Mouse (Mus musculus): ENCODE measurements around the gene Dgki. TPM values are rescaled to one million over a fixed set of nuclear protein-coding genes. Genes with fewer than 3 reads are reported as not detected.
A peak's percentile ranks its signal among the peaks of the same experiment; 100 is the strongest.

The Dgki gene
- polyA plus RNA-seq (2014; fragmentation: Nextera tagmentation; extraction: Ambion mirVana): 9.6 and 10.0 TPM in 2 replicates

DNA sequence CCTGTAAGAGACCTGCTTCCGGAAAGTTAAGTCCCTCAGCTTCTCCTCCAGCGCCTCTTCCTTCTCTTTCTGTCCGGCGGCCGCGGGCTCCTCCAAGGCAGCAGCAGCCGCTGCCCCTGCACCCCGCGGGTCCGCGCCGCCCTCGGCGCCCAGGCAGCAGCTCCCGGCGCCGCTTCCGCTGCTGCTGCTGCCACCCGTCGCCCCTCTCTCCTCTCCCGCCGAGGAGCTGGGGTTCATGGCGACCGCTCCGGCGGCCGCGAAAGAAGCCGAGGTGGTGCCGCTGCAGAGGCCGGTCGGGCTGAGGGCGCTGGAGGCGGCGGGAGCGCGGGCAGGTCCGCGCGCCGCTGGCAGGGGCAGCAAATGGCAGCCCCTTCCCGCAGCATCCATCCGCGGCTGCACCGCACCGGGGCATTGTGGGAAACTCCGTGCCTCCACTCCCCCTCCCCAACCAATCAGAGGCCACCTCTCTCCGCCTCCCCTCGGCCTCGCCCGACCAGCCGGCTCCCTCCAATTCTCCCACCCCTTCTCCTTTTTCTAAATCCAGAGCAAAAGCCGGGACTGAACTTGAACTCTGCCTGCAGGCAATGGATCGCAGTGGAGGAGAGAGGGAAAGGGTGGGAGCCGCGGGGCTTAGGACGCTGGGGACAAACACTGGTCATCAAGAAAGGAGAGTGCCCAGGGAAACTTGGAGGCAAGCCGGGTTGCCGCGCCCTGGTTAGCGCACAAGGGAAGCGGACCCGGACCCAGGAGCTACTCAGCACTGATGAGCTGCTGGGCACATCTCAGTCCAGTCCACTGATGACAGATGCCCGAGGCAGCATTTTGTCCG lies at the start of gene Dgki:
Dgki (minus strand) TSS at position 623 of the 829 bp plus-strand sequence.
- peak; percentile 87 for DNase-seq (ENCODE audit: low spot score)
- Histone ChIP-seq H3K27me3 (ENCODE audit: control insufficient read depth, insufficient read depth, low read length) (no peaks in the 10 kb centered on the region; the same call in 1 of the 2 replicates), H3K9ac (peak within 1 kb of the TSS; percentile 87), H3K9me3 (ENCODE audit: control insufficient read depth, low read length) (no peaks in the 10 kb centered on the region), H3K4me1 (replicated peaks; ENCODE audit: control insufficient read depth, insufficient read depth, low read length) (peaks cover 39% of the 10 kb centered on the region), H3K4me3 (replicated peaks; ENCODE audit: low read length) (peak within 1 kb of the TSS; percentile 90), H3K4me2 (replicated peaks) (peak within 1 kb of the TSS; percentile 92), H3K36me3 (replicated peaks; ENCODE audit: control insufficient read depth, insufficient read depth) (no peaks in the 10 kb centered on the region), H3K27ac (peak within 1 kb of the TSS; percentile 83)
- under 1% methylated on average over 52 of the region's 65 CpGs for WGBS
- peak; percentile 95 for ATAC-seq (ENCODE audit: low FRiP score)

DNA sequence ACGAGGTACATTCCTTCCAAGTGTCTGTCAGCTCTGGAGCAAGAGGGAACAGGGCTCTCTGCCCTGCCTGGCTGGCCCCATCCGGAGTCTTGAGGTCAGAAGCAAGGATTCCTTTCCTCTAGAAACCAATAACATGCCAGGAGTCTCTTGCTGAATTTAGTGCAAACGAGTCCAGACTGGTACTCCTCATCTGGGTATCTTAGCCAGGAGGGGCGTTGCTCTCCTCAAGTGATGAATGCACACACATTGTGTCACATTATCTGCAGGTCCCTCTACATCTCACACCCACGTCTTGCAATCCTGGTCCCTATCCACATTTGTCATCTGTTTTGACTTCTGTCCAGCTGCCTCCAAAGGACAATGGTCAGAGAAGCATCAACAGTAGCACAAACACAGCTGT lies 47.6 kb upstream of the Dgki start:
- H3K9ac ChIP-seq: no peak overlapping the region
- ATAC-seq (ENCODE audit: low FRiP score): no peak

DNA sequence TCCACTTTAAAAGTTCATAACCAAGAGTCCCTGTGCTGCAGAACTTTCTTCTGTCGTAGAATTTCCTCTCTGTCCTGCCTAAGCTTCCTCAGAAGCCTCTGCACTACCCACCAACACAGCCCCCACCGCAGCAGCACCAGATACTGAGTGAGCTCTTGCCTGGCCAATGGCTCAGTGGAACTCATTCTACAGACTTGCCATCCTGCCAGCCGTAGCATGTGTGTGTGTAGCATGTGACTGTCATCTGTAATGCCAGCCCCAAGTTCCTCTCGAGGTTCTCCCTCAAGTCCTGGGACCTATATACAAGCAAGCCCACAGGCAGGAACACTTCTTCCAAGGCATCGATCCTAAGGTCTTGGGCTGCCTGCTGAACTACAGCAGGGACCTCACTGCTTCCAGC lies 38.1 kb upstream of the Dgki start:
- Histone ChIP-seq H3K4me1 (replicated peaks; ENCODE audit: control insufficient read depth, insufficient read depth, low read length) (peaks cover 15% of the 10 kb centered on the region), H3K4me3 (replicated peaks; ENCODE audit: low read length) (no peak overlapping the region), H3K36me3 (replicated peaks; ENCODE audit: control insufficient read depth, insufficient read depth) (no peaks in the 10 kb centered on the region), H3K27ac (no peak overlapping the region), H3K9ac (no peak overlapping the region), H3K27me3 (ENCODE audit: control insufficient read depth, insufficient read depth, low read length) (no peaks in the 10 kb centered on the region), H3K9me3 (ENCODE audit: control insufficient read depth, low read length) (no peaks in the 10 kb centered on the region), H3K4me2 (replicated peaks) (no peak overlapping the region)
- no peak for DNase-seq (ENCODE audit: low spot score)
- no peak for ATAC-seq (ENCODE audit: low FRiP score)
- WGBS: 90% methylated on average over 5 of the region's 5 CpGs

More for the DNA sequence above, 47.6 kb upstream of the Dgki start:
- H3K4me1 ChIP-seq (replicated peaks; ENCODE audit: control insufficient read depth, insufficient read depth, low read length): no peaks in the 10 kb centered on the region
- no peaks in the 10 kb centered on the region for H3K9me3 ChIP-seq (ENCODE audit: control insufficient read depth, low read length)
- H3K27me3 ChIP-seq (ENCODE audit: control insufficient read depth, insufficient read depth, low read length): no peaks in the 10 kb centered on the region
- H3K4me3 ChIP-seq (replicated peaks; ENCODE audit: low read length): no peak overlapping the region
- no peak overlapping the region for H3K27ac ChIP-seq
- no peaks in the 10 kb centered on the region for H3K36me3 ChIP-seq (replicated peaks; ENCODE audit: control insufficient read depth, insufficient read depth)
- DNase-seq (ENCODE audit: low spot score): no peak
- WGBS: 85% methylated on average over 5 of the region's 5 CpGs
- no peak overlapping the region for H3K4me2 ChIP-seq (replicated peaks)

DNA sequence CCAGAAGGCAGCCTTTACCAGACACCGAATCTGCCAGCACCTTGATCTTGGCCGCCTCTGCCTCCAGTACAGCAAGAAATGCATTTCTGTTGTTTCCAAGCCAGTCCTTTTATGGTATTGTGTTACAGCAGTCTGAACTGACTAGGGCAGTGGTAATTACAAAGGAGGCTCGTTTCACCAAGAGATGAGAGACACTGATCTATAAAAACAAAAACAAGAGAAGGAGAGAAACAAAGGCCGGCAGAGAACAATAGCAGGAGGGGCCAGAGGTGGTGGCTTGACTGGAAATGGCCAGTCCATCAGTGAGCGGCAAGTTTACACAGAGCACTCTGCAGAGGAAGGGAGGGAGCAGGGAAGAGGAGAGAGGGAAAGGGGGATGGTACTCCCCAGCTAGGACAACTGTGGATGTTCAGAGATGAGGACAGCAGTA lies 36.9 kb upstream of the Dgki start:
- H3K4me3 ChIP-seq (replicated peaks; ENCODE audit: low read length): no peak overlapping the region
- H3K9me3 ChIP-seq (ENCODE audit: control insufficient read depth, low read length): no peaks in the 10 kb centered on the region
- ATAC-seq (ENCODE audit: low FRiP score): no peak; the same call in 1 of the 2 replicates
- no peak overlapping the region; the same call in 1 of the 2 replicates for H3K9ac ChIP-seq
- WGBS: 9% methylated on average over 5 of the region's 5 CpGs
- peak overlapping the region; percentile 54 for H3K27ac ChIP-seq
- H3K27me3 ChIP-seq (ENCODE audit: control insufficient read depth, insufficient read depth, low read length): no peaks in the 10 kb centered on the region
- no peaks in the 10 kb centered on the region for H3K36me3 ChIP-seq (replicated peaks; ENCODE audit: control insufficient read depth, insufficient read depth)
- peaks cover 15% of the 10 kb centered on the region for H3K4me1 ChIP-seq (replicated peaks; ENCODE audit: control insufficient read depth, insufficient read depth, low read length)
- no peak overlapping the region for H3K4me2 ChIP-seq (replicated peaks)
- DNase-seq (ENCODE audit: low spot score): no peak

DNA sequence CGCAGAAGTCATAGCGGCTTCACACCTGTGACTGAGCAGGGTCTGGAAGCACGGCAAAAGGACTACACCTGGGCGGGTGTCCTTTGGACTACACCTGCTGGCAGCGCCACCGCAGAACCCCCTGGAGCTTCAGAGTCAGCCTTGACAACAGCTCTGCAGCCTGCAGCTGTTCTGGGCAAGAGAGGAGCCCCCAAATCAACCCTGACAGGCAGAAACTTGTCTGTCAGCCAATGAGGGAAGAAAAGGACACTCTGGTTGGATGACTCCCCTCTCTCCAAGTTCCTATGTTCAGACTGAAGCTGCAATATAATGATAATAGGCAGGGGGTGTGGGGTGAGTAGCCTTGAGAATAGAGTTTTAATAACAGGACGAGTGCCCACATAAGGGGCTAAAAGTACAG lies 36.4 kb upstream of the Dgki start:
- 55% methylated on average over 7 of the region's 7 CpGs for WGBS
- DNase-seq (ENCODE audit: low spot score) (no peak), ATAC-seq (ENCODE audit: low FRiP score) (no peak; the same call in 1 of the 2 replicates)
- no peaks in the 10 kb centered on the region for H3K27me3 ChIP-seq (ENCODE audit: control insufficient read depth, insufficient read depth, low read length)
- H3K9ac ChIP-seq: no peak overlapping the region
- no peak overlapping the region for H3K4me2 ChIP-seq (replicated peaks)
- H3K4me3 ChIP-seq (replicated peaks; ENCODE audit: low read length): no peak overlapping the region
- no peaks in the 10 kb centered on the region for H3K9me3 ChIP-seq (ENCODE audit: control insufficient read depth, low read length)
- H3K36me3 ChIP-seq (replicated peaks; ENCODE audit: control insufficient read depth, insufficient read depth): no peaks in the 10 kb centered on the region
- peaks cover 15% of the 10 kb centered on the region for H3K4me1 ChIP-seq (replicated peaks; ENCODE audit: control insufficient read depth, insufficient read depth, low read length)
- peak overlapping the region; percentile 54 for H3K27ac ChIP-seq

DNA sequence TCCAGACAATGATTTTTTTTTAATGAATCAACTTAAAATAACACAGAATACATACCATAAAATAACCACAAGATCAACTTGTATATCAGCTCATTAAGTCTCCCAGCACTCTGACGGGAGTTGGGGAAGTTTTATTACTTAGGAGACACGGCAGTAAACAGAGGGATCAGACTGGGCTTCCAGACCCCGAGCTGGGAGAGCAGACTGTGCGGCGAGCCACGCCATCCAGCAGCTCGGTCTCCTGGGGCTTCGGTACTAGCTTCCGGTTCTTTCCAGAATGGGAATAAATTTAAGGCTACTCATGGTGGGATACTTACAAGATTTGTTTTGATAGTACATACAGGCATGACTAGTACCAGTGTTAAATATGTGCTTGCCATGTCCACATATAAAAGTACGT lies 32.9 kb upstream of the Dgki start:
- no peaks in the 10 kb centered on the region for H3K9me3 ChIP-seq (ENCODE audit: control insufficient read depth, low read length)
- H3K4me2 ChIP-seq (replicated peaks): no peak overlapping the region
- H3K4me1 ChIP-seq (replicated peaks; ENCODE audit: control insufficient read depth, insufficient read depth, low read length): peaks cover 39% of the 10 kb centered on the region
- H3K27me3 ChIP-seq (ENCODE audit: control insufficient read depth, insufficient read depth, low read length): no peaks in the 10 kb centered on the region
- WGBS: 79% methylated on average over 10 of the region's 10 CpGs
- no peak overlapping the region for H3K27ac ChIP-seq
- no peak for DNase-seq (ENCODE audit: low spot score)
- H3K4me3 ChIP-seq (replicated peaks; ENCODE audit: low read length): no peak overlapping the region
- no peak for ATAC-seq (ENCODE audit: low FRiP score)
- H3K36me3 ChIP-seq (replicated peaks; ENCODE audit: control insufficient read depth, insufficient read depth): no peaks in the 10 kb centered on the region
- no peak overlapping the region for H3K9ac ChIP-seq

DNA sequence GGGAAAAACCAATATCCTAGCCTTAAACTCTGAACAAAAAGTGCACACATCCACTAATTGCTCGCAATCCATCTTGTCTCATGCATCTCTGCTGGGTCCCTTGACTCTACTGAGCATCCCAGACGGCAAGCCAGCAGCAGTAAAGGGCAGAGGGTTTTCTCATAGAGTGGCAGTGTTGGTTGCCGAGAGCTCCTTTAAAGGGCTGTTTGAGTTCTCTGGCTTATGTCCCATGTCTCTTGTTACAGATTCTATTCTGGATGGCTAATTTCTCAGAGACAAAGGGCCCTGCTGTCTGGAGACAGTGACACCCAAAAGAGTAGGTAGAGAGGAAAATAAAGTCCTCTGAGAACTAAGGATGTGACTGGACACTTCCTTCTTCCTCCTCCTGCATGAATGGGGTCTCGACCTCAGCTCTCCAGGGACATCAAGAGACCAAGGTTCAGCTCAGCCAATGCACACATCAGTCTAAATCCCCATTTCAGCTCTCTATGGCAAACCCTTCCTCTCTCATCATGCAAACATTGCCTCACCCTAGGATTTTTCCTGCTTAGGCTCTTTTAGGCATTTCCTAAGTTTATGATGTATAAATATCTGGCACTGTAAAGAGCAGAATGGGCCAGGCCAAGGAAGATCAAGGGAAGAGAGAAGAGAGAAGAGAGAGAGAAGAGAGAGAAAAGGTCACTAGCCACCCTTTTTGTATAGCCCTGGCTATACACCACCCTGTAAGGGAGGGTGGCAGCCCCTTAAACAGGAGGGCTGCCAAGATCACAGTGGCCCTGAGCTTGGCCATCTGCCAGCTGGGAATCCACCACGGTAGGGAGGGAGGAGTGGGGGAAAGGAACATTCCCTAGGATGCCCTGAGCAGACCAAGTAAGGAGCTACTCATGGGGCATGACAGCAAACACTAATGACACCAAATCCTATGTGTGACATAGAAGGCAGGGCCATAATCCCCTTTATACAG lies 30.2 kb upstream of the Dgki start:
- ATAC-seq (ENCODE audit: low FRiP score): peak; percentile 79
- no peaks in the 10 kb centered on the region for H3K36me3 ChIP-seq (replicated peaks; ENCODE audit: control insufficient read depth, insufficient read depth)
- H3K9me3 ChIP-seq (ENCODE audit: control insufficient read depth, low read length): no peaks in the 10 kb centered on the region
- 32% methylated on average over 5 of the region's 5 CpGs for WGBS
- peak overlapping the region; percentile 63; the same call in 1 of the 2 replicates for H3K27ac ChIP-seq
- no peak overlapping the region for H3K4me2 ChIP-seq (replicated peaks)
- no peaks in the 10 kb centered on the region for H3K27me3 ChIP-seq (ENCODE audit: control insufficient read depth, insufficient read depth, low read length)
- H3K4me1 ChIP-seq (replicated peaks; ENCODE audit: control insufficient read depth, insufficient read depth, low read length): peaks cover 36% of the 10 kb centered on the region
- no peak overlapping the region for H3K4me3 ChIP-seq (replicated peaks; ENCODE audit: low read length)
- H3K9ac ChIP-seq: no peak overlapping the region
- peak; percentile 74 for DNase-seq (ENCODE audit: low spot score)

DNA sequence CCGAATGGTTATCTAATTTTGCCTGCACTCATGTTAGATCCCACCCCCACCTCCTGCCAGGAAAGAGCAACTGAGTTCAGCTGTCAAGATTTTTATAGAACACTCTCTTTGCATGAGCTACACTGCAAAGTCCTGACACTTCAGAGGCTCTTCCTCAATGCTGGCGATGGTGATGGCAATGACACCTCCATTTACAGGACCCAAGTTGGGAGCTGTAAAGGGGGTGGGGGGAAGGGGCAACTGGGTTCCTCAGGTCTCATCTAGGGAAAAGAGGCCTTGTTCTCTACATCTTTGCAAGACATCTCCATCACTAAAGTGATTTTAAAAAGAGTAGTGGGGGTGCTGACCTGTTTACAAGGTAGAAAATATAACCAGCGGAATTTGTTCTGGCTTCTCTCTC lies 29.4 kb upstream of the Dgki start:
- no peaks in the 10 kb centered on the region for H3K36me3 ChIP-seq (replicated peaks; ENCODE audit: control insufficient read depth, insufficient read depth)
- H3K9me3 ChIP-seq (ENCODE audit: control insufficient read depth, low read length): no peaks in the 10 kb centered on the region
- H3K4me1 ChIP-seq (replicated peaks; ENCODE audit: control insufficient read depth, insufficient read depth, low read length): peaks cover 36% of the 10 kb centered on the region
- DNase-seq (ENCODE audit: low spot score) (no peak), ATAC-seq (ENCODE audit: low FRiP score) (no peak)
- no peak overlapping the region for H3K9ac ChIP-seq
- no peak overlapping the region for H3K4me3 ChIP-seq (replicated peaks; ENCODE audit: low read length)
- no peaks in the 10 kb centered on the region for H3K27me3 ChIP-seq (ENCODE audit: control insufficient read depth, insufficient read depth, low read length)
- H3K4me2 ChIP-seq (replicated peaks): no peak overlapping the region
- H3K27ac ChIP-seq: 0 out of 2 replicates have a peak overlapping the region, but pooled peaks have one; percentile 38
- WGBS: 79% methylated on average over 3 of the region's 3 CpGs

DNA sequence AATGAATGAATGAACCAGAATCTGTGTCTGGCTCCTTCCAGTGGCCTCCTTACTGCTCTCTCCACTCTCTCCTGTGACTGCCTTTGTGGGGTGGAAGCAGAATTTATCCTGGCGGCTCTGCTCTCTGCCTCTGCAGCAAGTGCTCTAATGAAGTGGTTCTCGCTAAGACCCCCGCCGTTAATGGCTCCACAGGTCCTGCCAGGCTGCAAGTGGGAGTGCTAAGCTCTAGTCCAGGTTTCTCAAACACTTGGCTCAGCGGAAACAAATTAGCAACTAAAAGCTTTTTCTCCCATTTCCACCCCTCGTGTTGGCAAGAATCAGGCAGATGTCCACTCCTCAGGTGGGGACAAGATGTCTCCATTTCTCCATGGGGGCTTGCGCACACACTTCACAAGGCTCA lies 28.7 kb upstream of the Dgki start:
- no peak overlapping the region for H3K9ac ChIP-seq
- 44% methylated on average over 7 of the region's 7 CpGs for WGBS
- H3K27ac ChIP-seq: 0 out of 2 replicates have a peak overlapping the region, but pooled peaks have one; percentile 38
- H3K4me2 ChIP-seq (replicated peaks): no peak overlapping the region
- DNase-seq (ENCODE audit: low spot score) (no peak), ATAC-seq (ENCODE audit: low FRiP score) (no peak)
- H3K9me3 ChIP-seq (ENCODE audit: control insufficient read depth, low read length): no peaks in the 10 kb centered on the region
- H3K36me3 ChIP-seq (replicated peaks; ENCODE audit: control insufficient read depth, insufficient read depth): no peaks in the 10 kb centered on the region
- no peak overlapping the region for H3K4me3 ChIP-seq (replicated peaks; ENCODE audit: low read length)
- H3K27me3 ChIP-seq (ENCODE audit: control insufficient read depth, insufficient read depth, low read length): no peaks in the 10 kb centered on the region
- peaks cover 36% of the 10 kb centered on the region for H3K4me1 ChIP-seq (replicated peaks; ENCODE audit: control insufficient read depth, insufficient read depth, low read length)
